Mouse (Mus musculus) thymus, postnatal 25 days (tissue): ENCODE results near the gene Gal3st2.
"Not testable (repeated sequence)": the region's sequence is repeated elsewhere in the genome, so short reads cannot be mapped to it uniquely, and the experiment has no call there.

Source experiments
- DNase-seq: peaks from one replicate; pipeline ENCODE4 v3.0.0; 2022

Gene Gal3st2

GRCm38 (mm10) chr1:93861048-93861447, at the start of gene Gal3st2:
Gal3st2 (plus strand) TSS chr1:93861306.
- not testable (repeated sequence) for DNase-seq

- DNase-seq: no peak
These were observed 49.5 kb upstream of the Gal3st2 start for GRCm38 (mm10) chr1:93811495-93812039.

GRCm38 (mm10) chr1:93817823-93818532, 43.1 kb upstream of the Gal3st2 start:
- DNase-seq: no peak

GRCm38 (mm10) chr1:93818722-93819121, 42.4 kb upstream of the Gal3st2 start:
- no peak for DNase-seq

- DNase-seq: no peak
These were observed 37.2 kb upstream of the Gal3st2 start for GRCm38 (mm10) chr1:93823796-93824495.

- no peak for DNase-seq
These were observed 36.5 kb upstream of the Gal3st2 start, which contains the start of gene D2hgdh for GRCm38 (mm10) chr1:93824609-93825008. D2hgdh (plus strand) TSS chr1:93824909.

GRCm38 (mm10) chr1:93825105-93825674, 35.9 kb upstream of the Gal3st2 start:
- peak; percentile 94 for DNase-seq

DNA sequence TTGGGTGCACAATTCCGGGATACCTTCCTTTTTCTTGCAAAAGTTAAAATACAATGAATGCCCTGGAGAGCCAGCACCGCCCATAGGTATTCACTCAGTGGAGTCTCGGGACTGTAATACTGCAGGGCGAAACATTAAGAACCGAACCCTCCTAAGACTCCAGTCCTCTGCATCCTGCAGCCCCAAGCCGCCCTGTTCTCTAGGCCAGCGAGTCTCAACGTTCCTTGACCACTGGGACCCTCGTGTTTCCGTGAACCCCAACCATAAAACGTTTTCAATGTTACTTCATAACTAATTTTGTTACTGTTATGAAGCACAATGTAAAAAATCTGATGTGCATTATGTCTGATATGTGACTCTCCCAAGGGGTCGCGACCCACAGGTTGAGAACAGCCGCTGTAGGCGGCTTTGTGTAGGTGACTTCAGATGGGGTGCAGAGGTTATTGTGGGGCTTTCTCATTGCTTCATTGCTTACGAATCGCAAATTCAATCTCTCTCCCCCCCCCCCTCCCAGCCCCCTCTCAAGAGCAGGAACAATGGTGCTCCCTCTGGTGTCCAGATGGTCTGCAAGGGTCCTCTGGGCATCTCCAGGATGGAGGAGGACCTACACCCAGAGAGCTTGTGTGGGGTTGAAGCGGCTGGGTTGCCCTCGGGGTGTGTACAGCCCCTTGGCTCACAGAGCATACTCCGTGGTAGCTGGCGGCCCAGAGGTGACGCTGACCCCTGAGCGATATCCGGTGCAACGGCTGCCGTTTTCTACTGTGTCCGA, 35.2 kb upstream of the Gal3st2 start:
- DNase-seq: peak; percentile 30

GRCm38 (mm10) chr1:93826540-93826835, 34.6 kb upstream of the Gal3st2 start:
- DNase-seq: no peak

DNA sequence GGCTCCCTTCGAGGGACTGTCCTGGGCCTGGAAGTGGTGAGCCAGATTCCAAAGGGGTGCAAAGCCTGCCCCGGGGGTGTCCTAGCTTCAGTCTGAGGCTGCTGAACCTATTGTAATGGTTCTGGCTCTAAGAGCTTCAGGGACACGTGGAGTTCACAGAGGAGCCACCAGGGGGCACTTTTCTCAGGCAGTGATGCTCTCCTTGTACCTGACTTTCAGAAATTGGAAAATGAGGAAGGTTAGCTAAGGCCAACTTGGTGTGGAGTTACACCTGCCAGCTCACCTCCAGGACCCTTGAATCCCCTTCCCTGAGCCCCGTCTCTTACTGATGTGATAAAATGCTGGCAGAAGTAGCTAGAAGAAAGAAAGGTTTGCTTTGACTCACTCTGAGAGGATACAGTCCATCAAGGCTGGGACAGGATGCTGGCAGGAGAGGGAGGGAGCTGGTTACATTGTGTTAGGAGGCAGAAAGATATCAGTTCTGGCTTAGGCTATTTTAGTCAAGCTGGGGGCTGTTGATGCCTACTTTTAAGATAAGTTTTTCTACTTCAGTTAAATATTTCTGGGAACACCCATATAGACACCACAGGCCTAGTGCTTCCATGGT, 28.2 kb upstream of the Gal3st2 start:
- not testable (repeated sequence) for DNase-seq

DNA sequence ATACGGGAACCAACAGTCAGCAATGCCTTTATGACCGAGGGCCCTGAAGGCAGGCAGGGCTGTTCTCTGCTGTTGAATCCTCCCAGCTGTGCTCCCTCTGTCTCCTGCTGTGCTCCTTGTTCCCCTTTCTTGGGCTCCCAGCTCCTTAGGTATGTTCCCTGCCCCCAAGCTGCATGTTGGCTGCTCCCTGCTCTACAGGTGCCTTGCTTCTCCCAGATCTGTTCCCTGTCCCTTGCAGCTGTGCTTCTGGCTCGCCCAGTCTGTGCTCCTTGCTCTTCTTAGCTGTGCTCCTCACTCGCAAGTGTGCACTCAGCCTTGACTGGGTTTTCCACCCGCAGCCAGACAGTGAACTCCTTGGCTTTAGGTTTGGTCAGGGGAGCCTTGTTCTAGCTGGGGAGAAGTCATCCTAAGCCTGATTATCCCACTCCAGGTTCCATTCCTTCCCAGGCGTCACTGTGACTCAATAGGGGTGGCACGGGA, 26.4 kb upstream of the Gal3st2 start:
- no peak for DNase-seq

DNA sequence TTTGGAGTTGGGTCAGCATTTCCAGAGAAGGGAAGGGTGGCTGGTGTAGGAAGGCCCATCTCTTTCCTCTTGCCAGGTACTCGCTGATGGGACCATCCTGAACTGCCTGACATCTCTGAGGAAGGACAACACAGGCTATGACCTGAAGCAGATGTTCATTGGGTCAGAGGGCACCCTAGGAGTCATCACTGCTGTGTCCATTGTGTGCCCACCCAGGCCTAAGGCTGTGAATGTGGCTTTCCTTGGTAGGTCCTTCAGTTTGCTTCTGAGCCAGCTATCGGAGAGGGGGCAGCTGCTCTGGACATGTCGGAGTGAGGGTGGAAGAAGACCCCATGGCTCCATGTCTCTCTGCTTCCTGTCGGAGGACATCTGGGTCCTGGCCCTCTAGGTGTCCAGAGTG, 25.9 kb upstream of the Gal3st2 start:
- no peak for DNase-seq

DNA sequence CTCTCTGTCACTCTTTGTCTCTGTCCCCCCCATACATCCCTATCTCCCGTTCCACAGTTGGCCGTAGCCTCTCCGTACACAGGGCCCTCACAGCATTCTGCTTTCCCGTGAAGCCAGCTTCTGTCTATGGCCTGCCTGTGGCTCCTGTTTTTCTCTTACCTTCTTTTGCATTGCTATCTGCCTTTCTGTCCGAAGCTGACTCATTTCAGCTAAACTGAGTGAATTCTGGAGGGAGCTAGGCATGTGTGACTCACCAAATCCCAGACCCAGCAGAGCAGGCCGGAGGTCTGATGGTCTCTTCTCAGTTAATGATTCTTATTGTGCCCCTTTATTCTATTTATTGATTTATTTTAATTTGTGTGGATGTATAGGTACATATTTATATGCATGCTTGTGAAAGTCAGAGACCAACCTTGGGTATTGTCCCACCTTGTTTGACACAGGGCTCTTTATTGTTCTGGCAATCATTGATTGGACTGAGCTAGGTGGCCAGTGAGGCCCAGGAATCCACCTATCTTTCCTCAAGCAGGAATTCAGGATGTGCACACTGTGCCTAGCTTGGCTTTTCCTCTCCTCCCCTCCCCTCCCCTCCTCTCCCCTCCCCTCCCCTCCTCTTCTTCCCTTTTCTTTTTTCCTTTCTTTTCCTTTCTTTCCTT, 25.1 kb upstream of the Gal3st2 start:
- DNase-seq: no peak

DNA sequence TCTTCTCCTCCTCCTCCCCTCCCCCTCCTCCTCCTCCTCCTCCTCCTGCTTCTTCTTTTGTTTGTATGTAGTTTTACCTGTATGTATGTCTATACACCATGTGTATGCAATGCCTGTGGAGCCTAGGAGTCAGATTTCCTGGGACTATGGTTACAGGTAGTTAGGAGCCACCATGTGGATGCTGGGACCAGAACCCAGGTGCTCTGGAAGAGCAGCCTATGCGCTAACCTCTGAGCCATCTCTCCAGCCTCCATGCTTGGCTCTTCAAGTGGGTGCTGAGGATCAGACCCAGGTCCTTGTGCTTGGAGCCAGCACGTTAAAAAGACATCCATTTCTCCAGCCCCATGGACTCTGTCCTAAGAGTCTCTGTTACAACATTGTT, 24.6 kb upstream of the Gal3st2 start:
- DNase-seq: no peak

GRCm38 (mm10) chr1:93837335-93837734, 23.8 kb upstream of the Gal3st2 start:
- no peak for DNase-seq

GRCm38 (mm10) chr1:93838569-93838968, 22.5 kb upstream of the Gal3st2 start:
- not testable (repeated sequence) for DNase-seq

- not testable (repeated sequence) for DNase-seq
These were observed 15.2 kb upstream of the Gal3st2 start for GRCm38 (mm10) chr1:93845766-93846366.

GRCm38 (mm10) chr1:93855790-93856189, 5.3 kb upstream of the Gal3st2 start:
- not testable (repeated sequence) for DNase-seq

DNA sequence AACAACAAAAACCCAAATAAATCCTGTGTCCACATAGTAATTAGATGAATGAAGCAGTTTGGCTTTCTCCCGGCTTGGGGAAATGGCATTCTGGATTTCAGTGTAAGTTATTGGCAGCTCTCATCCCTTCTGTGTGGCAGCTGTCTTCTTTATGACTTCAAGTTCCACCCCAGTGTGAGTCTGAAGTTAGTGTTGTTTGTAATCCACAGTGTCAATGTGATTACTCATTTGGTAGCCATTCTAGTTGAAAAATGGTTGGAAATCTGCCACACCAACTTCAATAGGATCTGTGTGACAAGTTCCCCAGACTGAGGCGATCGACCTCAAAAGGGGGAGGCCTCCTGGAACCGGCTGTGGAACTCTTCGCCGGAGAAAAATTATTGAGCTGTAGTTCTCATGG, 3.7 kb upstream of the Gal3st2 start:
- no peak for DNase-seq

GRCm38 (mm10) chr1:93857991-93858390, 3.1 kb upstream of the Gal3st2 start:
- no peak for DNase-seq

GRCm38 (mm10) chr1:93859619-93860018, 1.5 kb upstream of the Gal3st2 start:
- no peak for DNase-seq
